Mouse (Mus musculus) forebrain, embryonic 13.5 days (tissue): ENCODE measurements around the gene Dgke. TPM values are rescaled to one million over a fixed set of nuclear protein-coding genes. Genes with fewer than 3 reads are reported as not detected.

ENCODE experiments used
- ATAC-seq: fragments of 200-750 bp; cut with Nextera tagmentation; 2 replicates; pipeline ENCODE4 v1.8.0; 2017
- H3K27ac ChIP-seq: fragments of 300-500 bp; sonication (generic); 2 replicates; pipeline ENCODE4 v1.5.1; 2015; ENCODE audit warnings: inconsistent platforms, mild to moderate bottlenecking, moderate library complexity
- H3K27me3 ChIP-seq: fragments of 300-500 bp; sonication (generic); 2 replicates; pipeline ENCODE4 v1.6.1; 2015; ENCODE audit warnings: mild to moderate bottlenecking, inconsistent platforms
- H3K36me3 ChIP-seq: fragments of 300-500 bp; sonication (generic); 2 replicates; pipeline ENCODE4 v1.6.1; 2015; ENCODE audit warnings: mild to moderate bottlenecking, inconsistent platforms; ENCODE audit not compliant: poor library complexity, severe bottlenecking
- H3K4me1 ChIP-seq: fragments of 300-500 bp; sonication (generic); 2 replicates; pipeline ENCODE4 v1.6.1; 2015; ENCODE audit warnings: inconsistent platforms
- H3K4me2 ChIP-seq: fragments of 300-500 bp; sonication (generic); 2 replicates; pipeline ENCODE4 v1.6.1; 2015; ENCODE audit warnings: inconsistent platforms, mild to moderate bottlenecking, moderate library complexity
- H3K4me3 ChIP-seq: fragments of 300-500 bp; sonication (generic); 2 replicates; pipeline ENCODE4 v1.5.1; 2015; ENCODE audit warnings: mild to moderate bottlenecking, inconsistent platforms
- H3K9ac ChIP-seq: fragments of 300-500 bp; sonication (generic); 2 replicates; pipeline ENCODE4 v1.6.1; 2015; ENCODE audit warnings: mild to moderate bottlenecking, inconsistent platforms
- H3K9me3 ChIP-seq: fragments of 300-500 bp; sonication (generic); replicated peaks from 2 replicates; pipeline ENCODE4 v1.6.1; 2016; ENCODE audit warnings: inconsistent platforms
- WGBS: fragments of 180-500 bp; shearing (Covaris S2); methylation state at CpG from one replicate; pipeline ENCODE4 v1.1.7; 2015; 5-methylcytosine and 5-hydroxymethylcytosine counted together
- polyA plus RNA-seq: library from polyadenylated mRNA; unstranded; fragments of >200 nt; fragmentation: Nextera tagmentation; extraction: Ambion mirVana; gene quantifications from 2 replicates; pipeline ENCODE4 v1.2.1, GENCODE M21; 2015

Dgke gene
- polyA plus RNA-seq, 1 experiment from 2014 or later: 8.7 TPM

DNA sequence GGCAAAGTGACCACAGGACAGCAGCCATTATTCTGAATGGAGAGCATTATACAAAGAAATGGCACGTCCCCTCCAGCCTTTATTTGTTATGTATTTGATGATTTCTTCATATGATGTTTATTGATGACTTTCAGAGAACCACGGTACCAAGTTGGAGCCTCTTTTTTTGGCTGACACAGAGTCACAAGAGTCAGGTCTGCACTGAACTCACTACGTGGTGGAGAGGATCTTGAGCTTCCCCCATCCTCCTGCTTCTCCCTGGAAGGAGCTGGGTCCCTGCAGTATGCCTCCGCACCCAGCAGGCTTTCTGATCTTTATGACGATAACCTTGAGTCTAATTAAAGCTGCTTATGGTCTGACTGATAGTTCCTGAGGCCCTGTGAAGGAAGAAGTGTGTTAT lies 4.9 kb upstream of the Dgke start:
- H3K9me3 ChIP-seq: no peaks in the 10 kb centered on the region
- H3K4me1 ChIP-seq: no peaks in the 10 kb centered on the region
- H3K4me2 ChIP-seq: no peak overlapping the region
- no peak overlapping the region for H3K9ac ChIP-seq
- H3K27me3 ChIP-seq: no peaks in the 10 kb centered on the region
- no peak overlapping the region for H3K27ac ChIP-seq
- WGBS: 79% methylated on average over 5 of the region's 5 CpGs
- H3K4me3 ChIP-seq: no peak overlapping the region
- no peak for ATAC-seq
- H3K36me3 ChIP-seq: no peaks in the 10 kb centered on the region

DNA sequence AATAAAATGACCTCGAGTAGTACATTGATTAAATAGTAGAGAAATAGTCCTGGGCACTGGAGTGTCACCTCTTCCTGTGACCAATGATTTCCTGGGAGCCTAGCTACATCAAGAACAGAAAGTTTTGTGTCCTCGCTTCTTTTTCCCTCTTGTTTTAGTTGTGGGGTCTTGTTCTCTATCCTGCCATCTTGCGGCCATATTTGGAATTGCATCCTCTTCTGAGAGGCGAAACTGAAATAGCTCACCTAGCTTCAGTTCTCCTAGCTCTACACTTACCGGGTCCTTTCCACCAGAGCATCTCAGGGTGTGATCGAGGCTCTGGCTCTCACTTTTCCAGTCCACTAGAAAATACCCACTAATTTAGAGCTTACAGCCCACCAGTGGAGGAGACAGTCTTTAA lies 2.7 kb upstream of the Dgke start:
- no peaks in the 10 kb centered on the region for H3K9me3 ChIP-seq
- WGBS: 27% methylated on average over 6 of the region's 6 CpGs
- H3K4me2 ChIP-seq: no peak overlapping the region
- ATAC-seq: no peak
- no peaks in the 10 kb centered on the region for H3K4me1 ChIP-seq
- H3K9ac ChIP-seq: no peak overlapping the region
- H3K36me3 ChIP-seq: no peaks in the 10 kb centered on the region
- H3K4me3 ChIP-seq: no peak overlapping the region
- H3K27ac ChIP-seq: no peak overlapping the region
- H3K27me3 ChIP-seq: no peaks in the 10 kb centered on the region

GRCm38 (mm10) chr11:89068649-89069048 lies 2.0 kb upstream of the Dgke start:
- Histone ChIP-seq H3K4me2 (no peak overlapping the region), H3K27me3 (no peaks in the 10 kb centered on the region), H3K27ac (no peak overlapping the region), H3K9ac (no peak overlapping the region), H3K9me3 (no peaks in the 10 kb centered on the region), H3K4me3 (no peak overlapping the region), H3K4me1 (no peaks in the 10 kb centered on the region), H3K36me3 (no peaks in the 10 kb centered on the region)
- WGBS: 94% methylated on average over 14 of the region's 14 CpGs
- ATAC-seq: no peak

- H3K27me3 ChIP-seq: no peaks in the 10 kb centered on the region
- no peak overlapping the region for H3K4me3 ChIP-seq
- H3K4me1 ChIP-seq: no peaks in the 10 kb centered on the region
- no peak overlapping the region for H3K4me2 ChIP-seq
- H3K27ac ChIP-seq: no peak overlapping the region
- WGBS: 80% methylated on average over 11 of the region's 11 CpGs
- no peak overlapping the region for H3K9ac ChIP-seq
- no peaks in the 10 kb centered on the region for H3K36me3 ChIP-seq
- H3K9me3 ChIP-seq: no peaks in the 10 kb centered on the region
- no peak for ATAC-seq
Measured at GRCm38 (mm10) chr11:89067871-89068490, 1.3 kb upstream of the Dgke start.

DNA sequence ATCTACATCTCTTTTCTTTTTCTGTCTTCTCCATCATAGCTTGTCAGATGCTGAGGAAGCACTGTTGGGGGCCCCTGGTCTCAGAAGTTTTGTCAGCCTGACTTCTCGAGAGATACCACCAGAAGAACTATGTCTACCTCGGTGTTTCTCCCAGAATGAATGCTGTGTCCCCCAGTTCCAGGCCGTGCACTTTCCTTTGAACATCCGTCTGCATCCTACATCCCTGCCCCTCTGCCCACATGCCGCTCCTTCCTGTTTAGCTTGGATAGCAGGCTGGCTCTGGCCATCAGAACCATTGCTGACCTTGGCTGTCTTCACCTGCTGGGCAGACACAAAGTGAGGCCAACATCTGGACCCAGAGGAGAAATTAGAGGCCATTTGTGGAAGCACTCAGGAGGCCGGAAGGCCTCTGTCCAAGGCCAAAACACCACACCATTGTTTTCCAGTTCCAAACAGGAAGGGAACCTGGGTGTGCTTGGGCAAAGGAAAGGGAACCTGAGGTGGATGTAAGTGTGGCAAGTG lies 712 bp upstream of the Dgke start:
- H3K27ac ChIP-seq: no peak overlapping the region
- H3K36me3 ChIP-seq: no peaks in the 10 kb centered on the region
- H3K9ac ChIP-seq: no peak overlapping the region
- 78% methylated on average over 6 of the region's 6 CpGs for WGBS
- no peak overlapping the region for H3K4me2 ChIP-seq
- no peaks in the 10 kb centered on the region for H3K27me3 ChIP-seq
- ATAC-seq: no peak
- H3K4me1 ChIP-seq: no peaks in the 10 kb centered on the region
- no peaks in the 10 kb centered on the region for H3K9me3 ChIP-seq
- H3K4me3 ChIP-seq: no peak overlapping the region

- Histone ChIP-seq H3K27ac (no peak overlapping the region), H3K4me2 (no peak overlapping the region), H3K9me3 (no peaks in the 10 kb centered on the region), H3K4me1 (no peaks in the 10 kb centered on the region), H3K9ac (no peak overlapping the region), H3K27me3 (no peaks in the 10 kb centered on the region), H3K36me3 (no peaks in the 10 kb centered on the region), H3K4me3 (no peak overlapping the region)
- 79% methylated on average over 6 of the region's 6 CpGs for WGBS
- ATAC-seq: no peak
Measured at GRCm38 (mm10) chr11:89066126-89066525, 524 bp downstream of the Dgke start.

DNA sequence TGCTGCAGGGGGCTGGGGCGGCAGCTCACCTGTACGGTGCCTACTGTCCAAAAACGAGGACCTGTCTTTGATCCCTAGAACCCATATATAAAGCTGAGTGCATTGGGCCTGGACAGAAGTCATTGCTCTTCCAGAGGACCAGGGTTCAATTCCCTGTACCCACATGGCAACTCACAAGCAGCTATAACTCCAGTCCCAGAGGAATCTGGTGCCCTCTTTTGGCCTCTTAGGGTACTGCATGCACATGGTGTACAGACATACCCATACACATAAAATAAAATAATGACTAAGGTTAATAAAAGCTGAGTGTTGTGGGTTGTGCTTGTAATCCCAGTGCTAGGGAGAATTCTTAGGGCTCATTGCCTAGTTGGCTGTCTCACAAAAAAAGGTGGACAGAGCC lies 1.4 kb downstream of the Dgke start:
- Histone ChIP-seq H3K9ac (no peak overlapping the region), H3K4me1 (no peaks in the 10 kb centered on the region)
- WGBS: 94% methylated on average over 3 of the region's 3 CpGs

GRCm38 (mm10) chr11:89064312-89064711 lies 2.3 kb downstream of the Dgke start:
- Histone ChIP-seq H3K27me3 (no peaks in the 10 kb centered on the region), H3K36me3 (no peaks in the 10 kb centered on the region), H3K9ac (no peak overlapping the region), H3K4me3 (no peak overlapping the region), H3K9me3 (no peaks in the 10 kb centered on the region), H3K4me1 (peaks cover 6% of the 10 kb centered on the region), H3K4me2 (no peak overlapping the region), H3K27ac (no peak overlapping the region)
- WGBS: 81% methylated on average over 6 of the region's 6 CpGs
- no peak for ATAC-seq

More for the DNA sequence above, 1.4 kb downstream of the Dgke start:
- Histone ChIP-seq H3K4me2 (no peak overlapping the region), H3K9me3 (no peaks in the 10 kb centered on the region), H3K36me3 (no peaks in the 10 kb centered on the region), H3K27ac (no peak overlapping the region), H3K27me3 (no peaks in the 10 kb centered on the region), H3K4me3 (no peak overlapping the region)
- no peak for ATAC-seq

- Histone ChIP-seq H3K4me3 (no peak overlapping the region), H3K9ac (no peak overlapping the region), H3K27ac (no peak overlapping the region), H3K9me3 (no peaks in the 10 kb centered on the region), H3K27me3 (no peaks in the 10 kb centered on the region), H3K36me3 (no peaks in the 10 kb centered on the region), H3K4me1 (peaks cover 27% of the 10 kb centered on the region), H3K4me2 (no peak overlapping the region)
- ATAC-seq: no peak; the same call in 1 of the 2 replicates
- WGBS: 88% methylated on average over 7 of the region's 7 CpGs
Measured at GRCm38 (mm10) chr11:89061362-89061761, 5.3 kb downstream of the Dgke start.

DNA sequence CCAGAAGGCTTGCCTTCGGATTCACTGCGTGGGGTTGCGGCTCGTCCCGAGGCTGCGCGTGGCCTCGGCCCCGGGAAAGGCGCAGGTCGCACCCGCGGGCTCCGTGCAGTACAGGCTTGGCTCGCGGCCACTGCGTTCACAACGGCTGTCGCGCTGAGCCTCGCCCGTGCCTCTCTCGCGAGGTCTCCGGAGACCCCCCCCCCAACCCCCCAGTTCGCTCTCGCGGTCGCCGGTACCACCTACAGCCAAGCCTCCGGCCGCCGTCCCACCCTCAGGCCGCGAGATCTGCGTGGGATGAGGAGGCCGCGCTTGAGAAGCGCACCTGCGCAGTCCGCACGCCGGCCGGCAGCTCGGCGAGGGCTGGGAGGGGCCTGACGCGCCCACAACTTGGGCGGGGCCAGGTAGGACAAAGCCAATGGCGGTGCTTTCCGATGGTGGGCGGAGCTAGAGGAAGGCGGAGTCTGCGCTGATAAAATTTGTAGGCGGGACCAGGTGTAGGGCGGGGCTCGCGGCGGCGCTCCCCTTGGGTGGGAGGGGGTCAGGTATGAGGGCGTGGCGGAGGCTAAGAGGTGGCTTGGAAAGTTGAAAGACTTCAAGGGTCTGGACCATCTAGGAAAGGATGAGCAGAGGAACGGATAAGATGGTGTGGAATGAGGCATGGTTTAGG lies 6.1 kb downstream of the Dgke start:
- H3K9ac ChIP-seq: peak overlapping the region; percentile 90
- H3K4me1 ChIP-seq: peaks cover 32% of the 10 kb centered on the region
- ATAC-seq: peak; percentile 95
- no peaks in the 10 kb centered on the region for H3K9me3 ChIP-seq
- peak overlapping the region; percentile 96 for H3K4me2 ChIP-seq
- peaks cover 4% of the 10 kb centered on the region; the same call in 1 of the 2 replicates for H3K36me3 ChIP-seq
- H3K27me3 ChIP-seq: no peaks in the 10 kb centered on the region
- H3K27ac ChIP-seq: peak overlapping the region; percentile 80
- WGBS: under 1% methylated on average over 63 of the region's 63 CpGs
- peak overlapping the region; percentile 96 for H3K4me3 ChIP-seq

DNA sequence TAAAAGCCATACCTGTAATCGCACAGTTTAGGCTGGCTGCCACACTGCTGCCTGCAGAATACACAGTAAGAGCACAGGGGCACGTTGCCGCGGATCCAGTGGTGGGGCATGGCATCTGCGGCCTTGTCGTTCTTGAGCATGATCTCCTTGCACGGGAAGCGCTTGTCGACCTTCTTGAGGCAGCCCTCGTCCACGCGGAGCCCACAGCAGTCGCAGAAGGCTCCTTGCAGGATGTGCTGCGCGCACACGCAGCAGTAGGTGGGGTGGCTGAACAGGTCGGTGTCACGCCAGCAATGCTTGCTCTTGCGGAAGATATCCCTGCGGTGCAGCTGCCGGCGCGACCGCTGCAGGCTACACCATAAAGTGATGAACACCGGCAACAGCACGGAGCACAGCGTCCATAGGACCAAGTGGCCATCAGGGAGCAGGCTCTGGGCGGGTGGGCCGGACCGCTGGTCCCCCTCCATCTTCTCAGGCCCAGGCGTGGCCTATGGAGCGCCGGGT lies 6.7 kb downstream of the Dgke start:
- Histone ChIP-seq H3K4me3 (peak overlapping the region; percentile 96), H3K27ac (peak overlapping the region; percentile 80), H3K27me3 (no peaks in the 10 kb centered on the region), H3K4me2 (peak overlapping the region; percentile 96), H3K36me3 (peaks cover 8% of the 10 kb centered on the region; the same call in 1 of the 2 replicates), H3K4me1 (peaks cover 32% of the 10 kb centered on the region), H3K9ac (peak overlapping the region; percentile 90), H3K9me3 (no peaks in the 10 kb centered on the region)
- ATAC-seq: peak; percentile 80
- under 1% methylated on average over 30 of the region's 33 CpGs for WGBS

- Histone ChIP-seq H3K4me3 (peak overlapping the region; percentile 96), H3K4me1 (peaks cover 32% of the 10 kb centered on the region), H3K4me2 (peak overlapping the region; percentile 96), H3K9ac (peak overlapping the region; percentile 90), H3K36me3 (peaks cover 19% of the 10 kb centered on the region), H3K27me3 (no peaks in the 10 kb centered on the region), H3K27ac (no peak overlapping the region), H3K9me3 (no peaks in the 10 kb centered on the region)
- ATAC-seq: no peak
- 81% methylated on average over 11 of the region's 11 CpGs for WGBS
Measured at GRCm38 (mm10) chr11:89058515-89059270, 8.0 kb downstream of the Dgke start.
